Mouse (Mus musculus): ENCODE data around the gene Foxo1.
A peak's percentile ranks its signal among the peaks of the same experiment; 100 is the strongest.

Foxo1 gene

GRCm38 (mm10) chr3:52320516-52321270 lies 52.6 kb downstream of the Foxo1 start:
- DNase-seq, result no peak

GRCm38 (mm10) chr3:52322401-52323385 lies 54.6 kb downstream of the Foxo1 start:
- DNase-seq, result no peak

GRCm38 (mm10) chr3:52325006-52325405 lies 56.9 kb downstream of the Foxo1 start:
- no peak for DNase-seq

GRCm38 (mm10) chr3:52326687-52327086 lies 58.6 kb downstream of the Foxo1 start:
- no peak for DNase-seq

GRCm38 (mm10) chr3:52327146-52327545 lies 59.0 kb downstream of the Foxo1 start:
- no peak for DNase-seq

GRCm38 (mm10) chr3:52331709-52332108 lies 63.6 kb downstream of the Foxo1 start:
- DNase-seq, result no peak

GRCm38 (mm10) chr3:52338761-52339160 lies 70.6 kb downstream of the Foxo1 start:
- DNase-seq, result no peak

GRCm38 (mm10) chr3:52340336-52341034 lies 72.3 kb downstream of the Foxo1 start:
- no peak for DNase-seq

- DNase-seq, result no peak
Measured at GRCm38 (mm10) chr3:52342226-52342625, 74.1 kb downstream of the Foxo1 start.

GRCm38 (mm10) chr3:52342801-52343200 lies 74.7 kb downstream of the Foxo1 start:
- DNase-seq, result peak; percentile 76

GRCm38 (mm10) chr3:52343270-52344070 lies 75.3 kb downstream of the Foxo1 start:
- peak; percentile 34 for DNase-seq

GRCm38 (mm10) chr3:52345881-52346280 lies 77.7 kb downstream of the Foxo1 start:
- no peak for DNase-seq

GRCm38 (mm10) chr3:52346986-52347710 lies 79.0 kb downstream of the Foxo1 start:
- no peak for DNase-seq

- DNase-seq, result no peak
Measured at GRCm38 (mm10) chr3:52347980-52348622, 80.0 kb downstream of the Foxo1 start.

- no peak for DNase-seq
Measured at GRCm38 (mm10) chr3:52350636-52351035, 82.5 kb downstream of the Foxo1 start.

- no peak for DNase-seq
Measured at GRCm38 (mm10) chr3:52351901-52352300, 83.8 kb downstream of the Foxo1 start.

- no peak for DNase-seq
Measured at GRCm38 (mm10) chr3:52354203-52354602, 86.1 kb downstream of the Foxo1 start.

- no peak for DNase-seq
Measured at GRCm38 (mm10) chr3:52357265-52357953, 89.3 kb downstream of the Foxo1 start.

- DNase-seq, result no peak
Measured at GRCm38 (mm10) chr3:52364576-52364975, 96.4 kb downstream of the Foxo1 start.

- no peak for DNase-seq
Measured at GRCm38 (mm10) chr3:52369204-52369603, 101.1 kb downstream of the Foxo1 start.
